In genomic region chr19:28969231-28969630, GRCm38 (mm10) we compare ENCODE assay signal across 18 mouse cellular contexts. TPM values are rescaled to one million over a fixed set of nuclear protein-coding genes. Genes with fewer than 3 reads are reported as not detected.
"Had no signal": no experiment of that assay in that cellular context is flagged by ENCODE, and none has a peak within 500 bp of the region (broad histone marks: within the 10 kb centered on the region; RNA-seq: fewer than 3 reads in every experiment).

No protein-coding gene starts in this region.

- H3K27ac ChIP-seq: limb, embryonic 12.5 days; limb, embryonic 15.5 days; liver, embryonic 14.5 days; macrophage; midbrain, embryonic 13.5 days; neural tube, embryonic 13.5 days; stomach, embryonic 15.5 days had no signal

- H3K9me3 ChIP-seq: limb, embryonic 12.5 days; limb, embryonic 15.5 days; midbrain, embryonic 13.5 days; neural tube, embryonic 13.5 days; stomach, embryonic 15.5 days had no signal

- H3K4me3 ChIP-seq: limb, embryonic 12.5 days; limb, embryonic 15.5 days; midbrain, embryonic 13.5 days; myocyte; neural tube, embryonic 13.5 days; stomach, embryonic 15.5 days had no signal

- H3K9ac ChIP-seq: limb, embryonic 12.5 days; limb, embryonic 15.5 days; liver, embryonic 14.5 days; liver, postnatal 0 days; lung, embryonic 14.5 days; midbrain, embryonic 13.5 days; neural tube, embryonic 13.5 days; stomach, embryonic 15.5 days had no signal

- H3K36me3 ChIP-seq: limb, embryonic 12.5 days; limb, embryonic 15.5 days; midbrain, embryonic 13.5 days; neural tube, embryonic 13.5 days; stomach, embryonic 15.5 days had no signal

- DNase-seq: kidney, postnatal 14 days; kidney, postnatal 4 days; left cerebral cortex, postnatal 4 days; liver, postnatal 0 days; lung, embryonic 14.5 days; retina, postnatal 1 day; right cerebral cortex, postnatal 25 days; spleen, adult 18-20 months; thymus, postnatal 36 days had no signal

- H3K27me3 ChIP-seq: limb, embryonic 15.5 days; neural tube, embryonic 13.5 days; stomach, embryonic 15.5 days had no signal

RNA-seq across cellular contexts. Expression of gene 4430402I18Rik, which starts 1.6 kb away (rescaled TPM):
- total RNA-seq: neutrophil, adult 5-6 weeks had no signal
